Mouse (Mus musculus): ENCODE measurements around the gene Frem1. TPM values are rescaled to one million over a fixed set of nuclear protein-coding genes. Genes with fewer than 3 reads are reported as not detected.

The Frem1 gene
- 10.2 and 12.7 TPM in 2 replicates for polyA plus RNA-seq (2015; fragmentation: Nextera tagmentation; extraction: Ambion mirVana)

GRCm38 (mm10) chr4:83051634-83052577 lies at the start of gene Frem1:
TSS of gene Frem1 (minus strand) at chr4:83052339.

GRCm38 (mm10) chr4:82884636-82885534 lies 167.3 kb downstream of the Frem1 start, which contains the start of gene Cer1:
TSS of gene Cer1 (minus strand) at chr4:82885148.

GRCm38 (mm10) chr4:82859131-82860125 lies 192.7 kb downstream of the Frem1 start, which contains the start of gene Zdhhc21:
TSS of gene Zdhhc21 (minus strand) at chr4:82859958.

Other genes starting within 250 kb of the Frem1 start
- gene Zdhhc21, start 192.4 kb downstream of the Frem1 start, polyA plus RNA-seq (2015; fragmentation: Nextera tagmentation; extraction: Ambion mirVana) = 3.5 and 4.9 TPM in 2 replicates
- gene Cer1, start 167.2 kb downstream of the Frem1 start, polyA plus RNA-seq (2015; fragmentation: Nextera tagmentation; extraction: Ambion mirVana) = not detected in 2 replicates

Data from spleen, postnatal 0 days (tissue).